Mouse (Mus musculus) brain, embryonic 14.5 days (tissue): ENCODE measurements around the gene Sept9. TPM values are rescaled to one million over a fixed set of nuclear protein-coding genes. Genes with fewer than 3 reads are reported as not detected.

ENCODE experiments used
- DNase-seq: peaks from one replicate; pipeline ENCODE4 v3.0.0-alpha.2; 2011; ENCODE audit warnings: low read depth
- CTCF ChIP-seq: fragments of 200-500 bp; IDR thresholded peaks from 2 replicates; pipeline ENCODE4 v1.5.1; 2012; ENCODE audit warnings: inconsistent platforms, mild to moderate bottlenecking, moderate library complexity, borderline replicate concordance; ENCODE audit not compliant: insufficient read depth, insufficient read length; ENCODE audit errors: extremely low read depth
- POLR2A ChIP-seq: fragments of 200-500 bp; IDR thresholded peaks from 2 replicates; pipeline ENCODE4 v1.6.1; 2012; ENCODE audit warnings: mild to moderate bottlenecking, inconsistent platforms, borderline replicate concordance; ENCODE audit not compliant: poor library complexity, insufficient read depth, insufficient read length, severe bottlenecking; ENCODE audit errors: extremely low read depth
- polyA plus RNA-seq: library from polyadenylated mRNA; depleted of rRNA; stranded (reverse); fragments of >200 nt; gene quantifications from 2 replicates; pipeline ENCODE4 v1.2.3, GENCODE M21; 2012

Sept9 gene
- polyA plus RNA-seq, 1 experiment = 64.3 TPM

DNA sequence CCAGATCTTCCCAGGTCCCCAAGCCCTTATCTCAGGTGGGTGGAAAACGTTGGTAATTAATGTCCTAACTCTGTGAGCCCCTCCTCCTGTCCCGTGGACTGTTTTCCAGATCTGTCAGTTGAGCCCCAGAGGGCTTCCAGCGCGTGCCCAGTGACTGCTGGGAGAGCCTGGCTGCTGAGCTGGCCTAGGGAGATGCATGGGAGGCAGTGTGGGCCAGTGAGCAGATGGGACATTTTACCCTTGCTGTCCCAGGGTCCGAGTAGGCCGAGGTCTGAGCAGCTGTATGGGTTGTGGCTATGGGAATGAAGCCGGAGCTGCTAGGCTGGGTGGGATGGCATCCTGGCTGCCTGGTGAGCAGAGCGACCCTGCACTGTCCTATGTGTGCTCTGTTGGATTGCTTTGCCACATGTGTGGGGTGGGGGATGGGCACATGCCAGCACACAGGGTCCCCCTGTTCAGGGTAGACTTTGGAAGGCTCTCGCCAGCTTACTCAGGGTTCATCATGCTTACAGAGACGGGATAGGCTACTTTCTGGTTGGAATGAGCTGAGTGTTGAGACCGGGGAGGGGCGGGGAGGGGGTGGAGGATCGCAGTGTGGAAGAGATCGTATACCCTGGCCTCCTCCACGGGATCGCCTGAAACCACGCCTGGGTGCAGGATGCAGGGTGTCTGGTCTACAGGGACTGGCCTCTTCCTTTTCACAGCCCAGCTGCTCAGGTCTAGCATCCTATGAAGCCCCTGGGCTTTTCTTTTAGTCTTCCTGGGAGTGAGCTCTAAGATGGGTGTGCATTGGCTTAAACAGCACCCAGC is 109.9 kb downstream of the Sept9 start:
- DNase-seq = no peak
- no peak for TF ChIP-seq CTCF
- no peak for TF ChIP-seq POLR2A

DNA sequence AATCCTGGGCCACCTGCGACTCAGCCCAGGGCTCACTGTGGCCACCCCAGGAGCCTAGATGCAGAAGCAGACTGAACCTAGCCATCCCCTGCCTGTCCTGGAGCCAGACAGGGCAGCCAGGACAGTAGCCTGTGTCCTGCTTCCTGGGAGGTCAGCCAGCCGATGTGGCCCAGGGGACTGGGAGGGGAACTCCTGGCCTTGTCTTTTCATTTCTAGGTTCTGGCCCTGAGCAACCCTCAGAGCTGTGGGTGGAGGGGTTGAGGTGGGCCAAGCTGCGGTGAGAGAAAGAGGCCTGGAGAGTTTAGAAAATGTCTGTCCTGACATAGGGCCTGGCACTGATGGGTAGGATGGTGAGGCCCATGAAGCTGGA is 110.4 kb downstream of the Sept9 start:
- TF ChIP-seq POLR2A = no peak
- TF ChIP-seq CTCF = no peak
- no peak for DNase-seq

DNA sequence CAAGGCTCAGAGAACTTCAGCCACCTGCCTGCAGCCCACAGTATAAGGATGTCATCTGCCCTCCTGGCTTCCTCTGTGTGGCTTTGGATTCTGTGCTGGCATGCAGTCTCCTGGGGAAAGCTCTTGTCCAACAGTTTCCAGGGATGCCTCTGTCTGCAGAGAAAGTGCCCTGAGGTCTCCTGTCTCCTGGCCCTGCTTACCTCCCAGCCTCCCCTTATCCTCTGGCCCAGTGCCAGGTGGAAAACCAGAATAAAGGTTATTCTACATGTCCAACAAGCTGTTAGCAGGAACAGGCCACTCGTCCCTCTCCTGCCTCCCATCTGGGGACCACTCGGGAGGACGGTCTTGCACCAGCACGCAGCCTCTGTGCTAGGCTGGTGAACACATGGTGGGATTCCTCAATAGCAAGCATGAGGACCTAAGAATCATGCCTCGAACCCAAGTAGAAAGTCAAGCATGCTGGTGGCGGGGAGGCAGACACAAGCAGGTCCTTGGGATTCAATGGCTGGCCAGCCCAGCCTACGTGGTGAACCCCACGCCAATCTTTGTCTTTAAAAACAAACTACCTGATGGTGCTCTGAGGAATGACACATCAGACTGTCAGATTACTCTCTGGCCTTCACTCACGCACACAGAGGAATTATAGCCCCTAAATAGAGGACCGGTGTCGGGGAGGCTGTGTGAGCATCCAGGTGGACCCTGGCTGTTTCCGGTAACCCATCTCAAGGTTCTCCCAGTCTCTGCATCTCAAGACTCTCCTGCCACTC is 111.1 kb downstream of the Sept9 start:
- no peak for DNase-seq
- no peak for TF ChIP-seq CTCF
- TF ChIP-seq POLR2A = no peak

DNA sequence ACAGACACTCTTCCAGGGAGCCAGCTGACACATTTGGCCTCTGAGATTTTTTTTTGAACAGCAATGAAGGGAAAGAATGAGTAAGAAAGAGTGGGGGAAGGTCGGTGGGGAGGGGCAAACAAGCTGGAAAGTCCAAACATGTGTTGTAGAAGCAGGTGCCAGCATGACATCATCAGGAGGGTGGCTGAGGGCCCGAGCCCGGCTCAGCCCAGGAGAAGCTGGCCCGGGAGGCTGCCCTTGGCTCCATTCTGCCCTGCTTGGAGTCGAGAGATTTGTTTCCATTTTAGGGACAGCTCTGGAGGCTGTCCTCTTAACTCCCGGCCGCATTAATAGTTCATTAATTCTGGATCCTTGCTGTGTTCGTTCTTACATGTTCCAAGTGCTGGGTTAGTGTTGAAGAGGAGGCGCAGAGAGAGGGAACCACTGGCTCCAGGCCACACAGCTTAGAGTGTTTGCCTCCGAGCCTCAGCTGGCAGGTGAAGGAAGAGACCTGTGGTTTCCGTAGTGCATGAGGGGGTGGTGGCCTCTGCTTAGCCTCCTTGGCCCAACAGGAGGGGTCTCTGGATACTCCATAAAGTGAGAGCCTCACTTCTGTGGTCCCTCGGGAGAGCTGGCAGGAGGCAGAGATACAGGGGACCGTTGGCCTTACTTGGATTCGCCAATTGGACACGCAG is 111.8 kb downstream of the Sept9 start:
- TF ChIP-seq POLR2A = no peak
- TF ChIP-seq CTCF = no peak
- peak; percentile 86 for DNase-seq

DNA sequence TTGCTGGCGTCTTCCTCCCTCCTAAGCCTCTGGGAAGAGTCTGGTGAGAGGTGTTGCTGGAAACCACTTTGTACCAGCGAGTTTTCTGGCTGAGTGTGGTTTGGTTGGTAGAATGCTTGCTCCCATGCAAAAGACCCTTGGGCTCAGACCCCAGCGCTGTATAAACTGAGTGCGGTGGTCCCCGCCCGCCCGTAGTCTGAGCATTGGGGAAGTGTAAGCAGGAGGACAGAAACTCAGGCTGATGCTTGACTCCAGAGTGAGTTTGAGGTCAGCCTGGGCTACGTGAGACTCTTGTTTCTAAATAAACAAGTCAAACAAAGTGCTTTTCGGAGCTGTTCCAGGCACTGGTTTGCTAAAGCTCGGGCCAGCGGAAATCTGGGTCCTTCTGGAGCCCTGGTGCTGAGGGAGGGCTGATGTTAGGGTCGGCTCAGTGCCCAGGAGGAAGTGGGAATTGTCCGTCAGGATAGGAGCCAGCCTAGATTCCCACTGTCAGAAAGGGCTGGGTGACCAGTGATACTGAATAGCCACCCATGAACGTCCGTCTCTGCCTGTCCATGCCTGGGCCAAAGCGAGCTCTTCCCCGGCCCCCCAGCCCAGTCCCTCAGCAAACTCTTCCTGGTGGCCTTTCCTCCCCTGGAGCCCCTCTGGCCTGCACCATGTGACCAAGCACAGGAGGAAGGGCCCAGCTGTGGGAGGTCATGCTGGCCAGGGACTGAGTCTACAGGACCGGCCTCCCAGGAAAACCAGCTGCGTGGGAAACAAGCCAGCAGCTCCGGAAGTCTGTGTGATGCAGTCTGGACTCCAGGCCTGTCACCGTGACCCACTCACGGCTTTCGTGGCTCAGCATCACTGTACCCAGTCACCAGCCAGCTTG is 112.8 kb downstream of the Sept9 start:
- TF ChIP-seq POLR2A = no peak
- TF ChIP-seq CTCF = no peak
- DNase-seq = no peak

DNA sequence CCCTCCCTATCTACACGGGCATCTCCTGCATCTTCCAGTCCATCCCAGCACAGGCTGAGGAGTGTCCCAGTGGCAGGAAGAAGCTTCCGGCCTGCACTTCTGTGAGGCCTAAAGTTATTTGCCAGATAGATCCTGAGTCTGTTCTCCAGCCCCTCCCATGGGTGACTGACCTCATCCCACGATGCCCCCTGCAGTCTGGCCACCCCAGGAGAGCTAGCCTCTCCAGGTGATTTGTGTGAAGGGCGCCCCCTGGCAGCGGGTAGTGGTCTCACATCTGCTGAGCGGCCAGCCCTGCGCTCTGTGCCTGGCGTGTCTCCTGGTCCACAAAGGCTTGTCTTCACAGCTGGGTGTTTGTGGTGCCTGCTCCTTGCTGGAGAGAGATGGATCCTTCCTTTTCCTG is 113.5 kb downstream of the Sept9 start:
- TF ChIP-seq POLR2A = no peak
- TF ChIP-seq CTCF = peak; percentile 62
- no peak for DNase-seq

DNA sequence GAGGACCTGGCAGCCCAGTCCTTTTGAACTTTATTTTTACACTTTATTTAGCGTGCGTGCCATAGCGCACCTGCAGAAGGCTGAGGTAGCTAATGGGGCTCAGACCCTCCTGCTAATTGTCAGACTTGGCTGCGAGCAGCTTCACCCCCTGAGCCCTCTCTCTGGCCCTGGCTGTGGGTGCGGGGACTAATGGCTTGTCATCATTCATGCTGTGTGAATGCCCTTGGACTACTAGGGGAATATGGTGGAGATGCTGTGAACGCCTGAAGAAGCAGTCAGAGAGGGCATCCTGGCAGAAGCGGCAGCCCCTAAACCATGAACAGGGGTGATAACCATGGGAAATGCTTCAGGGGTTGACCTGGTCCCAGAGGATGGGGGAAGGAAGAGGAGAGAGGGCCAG is 114.0 kb downstream of the Sept9 start:
- TF ChIP-seq CTCF (no peak), POLR2A (no peak)
- no peak for DNase-seq

DNA sequence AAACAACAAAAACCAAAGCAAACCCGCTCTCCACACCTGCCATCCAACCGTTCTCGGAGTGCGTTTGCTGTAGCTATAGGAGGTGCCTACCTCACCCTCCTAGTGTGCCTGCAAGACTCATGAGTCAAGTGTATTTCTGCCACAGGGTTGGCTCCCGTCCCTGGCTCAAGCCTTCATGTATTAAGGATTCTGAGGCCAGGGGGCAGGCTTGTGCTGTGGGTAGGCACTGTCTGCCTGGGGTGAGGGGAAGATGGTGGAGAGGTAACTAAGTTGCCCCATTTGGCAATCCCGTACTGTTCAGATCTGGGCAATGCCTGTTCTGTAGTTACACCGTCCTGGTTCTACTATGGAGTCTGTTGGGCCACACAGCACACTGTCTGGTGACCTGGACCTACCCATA is 114.6 kb downstream of the Sept9 start:
- TF ChIP-seq POLR2A = no peak
- 0 out of 2 replicates have a peak, but pooled peaks have one; percentile 2 for TF ChIP-seq CTCF
- DNase-seq = no peak

DNA sequence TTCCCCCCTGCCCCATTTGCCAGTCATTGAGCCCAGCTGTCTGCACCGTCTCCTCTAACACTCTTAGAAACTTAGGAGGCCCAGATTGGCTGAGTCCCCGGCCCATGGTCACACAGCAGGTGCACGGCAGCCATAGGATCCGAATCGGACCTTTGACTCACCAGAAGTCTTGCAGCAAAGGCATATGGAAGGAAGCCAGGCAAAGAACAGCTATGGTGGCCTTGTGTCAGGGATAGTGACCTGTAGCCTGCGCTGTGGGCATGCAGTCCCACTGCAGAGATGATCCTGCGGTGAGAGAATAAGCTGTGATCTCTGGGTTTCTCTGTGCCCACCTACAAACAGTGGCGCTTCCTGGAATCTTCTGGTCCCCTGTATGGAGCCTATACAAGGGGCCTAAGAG is 115.1 kb downstream of the Sept9 start:
- DNase-seq = no peak
- TF ChIP-seq CTCF (no peak), POLR2A (no peak)

DNA sequence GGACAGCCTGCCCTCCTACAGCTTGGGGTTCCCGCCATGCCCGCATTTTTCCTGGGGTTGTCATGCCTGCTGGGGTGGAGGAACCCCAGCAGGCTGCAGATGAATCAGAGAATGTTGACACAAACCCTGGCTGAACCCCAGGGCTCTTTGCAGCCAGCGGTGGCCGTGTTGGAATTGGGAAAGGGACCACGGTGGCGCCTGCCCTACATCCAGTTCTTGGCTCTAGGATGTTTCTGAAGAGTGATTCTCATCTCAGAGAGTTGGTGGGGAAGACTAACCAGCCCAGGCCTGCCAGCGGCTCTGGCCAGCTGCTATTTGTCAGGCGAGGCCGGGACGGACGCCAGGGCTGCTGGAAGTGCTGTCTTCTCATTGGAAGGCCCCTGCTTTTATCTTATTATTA is 115.8 kb downstream of the Sept9 start:
- no peak for DNase-seq
- TF ChIP-seq POLR2A (no peak), CTCF (no peak)
